Mouse (Mus musculus): ENCODE data around the gene Map1lc3b. TPM values are rescaled to one million over a fixed set of nuclear protein-coding genes. Genes with fewer than 3 reads are reported as not detected.

Map1lc3b gene
- polyA plus RNA-seq, 1 experiment from 2014 or later = 440 TPM

Other genes starting within 250 kb of the Map1lc3b start
- gene 1700018B08Rik, start 46.0 kb upstream of the Map1lc3b start, polyA plus RNA-seq (2014; fragmentation: Nextera tagmentation; extraction: Ambion mirVana) = 0.22 TPM in 1 of 2 replicates, not detected in the other
- 26.7 and 33.5 TPM in 2 replicates for gene Fbxo31, start 11.6 kb upstream of the Map1lc3b start, polyA plus RNA-seq (2014; fragmentation: Nextera tagmentation; extraction: Ambion mirVana)
- 39.0 and 43.4 TPM in 2 replicates for gene Zcchc14, start 62.5 kb downstream of the Map1lc3b start, polyA plus RNA-seq (2014; fragmentation: Nextera tagmentation; extraction: Ambion mirVana)
- gene Jph3, start 139.3 kb downstream of the Map1lc3b start, polyA plus RNA-seq (2014; fragmentation: Nextera tagmentation; extraction: Ambion mirVana) = 73.5 and 86.4 TPM in 2 replicates
- gene Klhdc4, start 239.2 kb downstream of the Map1lc3b start, polyA plus RNA-seq (2014; fragmentation: Nextera tagmentation; extraction: Ambion mirVana) = 38.5 and 41.7 TPM in 2 replicates

All from midbrain, embryonic 14.5 days (tissue).